Mouse (Mus musculus) MEL (cell line): ENCODE measurements around the gene Lemd1. TPM values are rescaled to one million over a fixed set of nuclear protein-coding genes. Genes with fewer than 3 reads are reported as not detected.

Experiments used
- DNase-seq: peaks from one replicate; pipeline ENCODE4 v3.0.0; 2011; ENCODE audit warnings: low read depth, low spot score
- H3K27ac ChIP-seq: 2 replicates; pipeline ENCODE4 v1.5.1; 2012; ENCODE audit warnings: low read depth, mild to moderate bottlenecking, control low read depth, low read length, moderate library complexity; ENCODE audit not compliant: control insufficient read depth
- H3K27me3 ChIP-seq, 2 experiments: fragments of 150-350 bp in 1 of 2; sonication (generic) in 1 of 2; 2 replicates each; pipeline ENCODE4 v1.6.1; 2012; ENCODE audit warnings: low read length in 2 of 2, mild to moderate bottlenecking in 2 of 2, improper control_type of control experiment in 1 of 2, moderate library complexity in 1 of 2; ENCODE audit not compliant: insufficient read depth in 2 of 2, control insufficient read depth in 1 of 2
- H3K36me3 ChIP-seq, 2 experiments: 2 replicates each; pipeline ENCODE4 v1.6.1; 2012 to 2014; ENCODE audit warnings: low read length in 2 of 2, improper control_type of control experiment in 1 of 2, inconsistent platforms in 1 of 2, mild to moderate bottlenecking in 1 of 2; ENCODE audit not compliant: insufficient read depth in 2 of 2, control insufficient read depth in 1 of 2
- H3K4me1 ChIP-seq, 2 experiments: fragments of 150-350 bp in 1 of 2; sonication (generic) in 1 of 2; 2 replicates each; pipeline ENCODE4 v1.6.1; 2012; ENCODE audit warnings: low read length in 2 of 2, improper control_type of control experiment in 1 of 2, mild to moderate bottlenecking in 1 of 2; ENCODE audit not compliant: insufficient read depth in 2 of 2, control insufficient read depth in 1 of 2
- H3K4me3 ChIP-seq, 2 experiments: fragments of 150-350 bp in 1 of 2; sonication (generic) in 1 of 2; 2 replicates each; pipeline ENCODE4 v1.5.1; 2012; ENCODE audit warnings: low read depth in 2 of 2, low read length in 2 of 2, mild to moderate bottlenecking in 2 of 2, moderate library complexity in 2 of 2, control low read depth in 1 of 2, improper control_type of control experiment in 1 of 2; ENCODE audit not compliant: control insufficient read depth in 1 of 2, insufficient read depth in 1 of 2
- H3K79me2 ChIP-seq: 2 replicates; pipeline ENCODE4 v1.6.1; 2012; ENCODE audit warnings: mild to moderate bottlenecking, low read length, moderate library complexity; ENCODE audit not compliant: control insufficient read depth, poor library complexity, insufficient read depth
- H3K9ac ChIP-seq: 2 replicates; pipeline ENCODE4 v1.6.1; 2012; ENCODE audit warnings: low read depth, mild to moderate bottlenecking, control low read depth, low read length, moderate library complexity; ENCODE audit not compliant: control insufficient read depth, poor library complexity, severe bottlenecking
- H3K9me3 ChIP-seq: fragments of 150-350 bp; sonication (generic); replicated peaks from 2 replicates; pipeline ENCODE4 v1.6.1; 2012; ENCODE audit warnings: mild to moderate bottlenecking, low read length, improper control_type of control experiment, moderate library complexity; ENCODE audit not compliant: insufficient read depth
- BHLHE40 ChIP-seq: IDR thresholded peaks from 2 replicates; pipeline ENCODE4 v1.6.1; 2012; ENCODE audit warnings: low read depth, mild to moderate bottlenecking, inconsistent platforms, low read length, improper control_type of control experiment, borderline replicate concordance
- CHD1 ChIP-seq: IDR thresholded peaks from 2 replicates; pipeline ENCODE4 v1.6.1; 2012; ENCODE audit warnings: low read depth, mild to moderate bottlenecking, inconsistent platforms, low read length, improper control_type of control experiment
- CHD2 ChIP-seq: IDR thresholded peaks from 2 replicates; pipeline ENCODE4 v1.6.1; 2011; ENCODE audit warnings: low read length, improper control_type of control experiment
- CTCF ChIP-seq, 3 experiments: IDR thresholded peaks in 2 of 3; conservative IDR thresholded peaks in 1 of 3; 2 replicates each; pipeline ENCODE4 v1.5.1; 2011 to 2012; ENCODE audit warnings: low read length in 3 of 3, low read depth in 2 of 3, mild to moderate bottlenecking in 2 of 3, improper control_type of control experiment in 1 of 3, inconsistent platforms in 1 of 3, mixed read lengths in 1 of 3, moderate library complexity in 1 of 3; ENCODE audit not compliant: control insufficient read depth in 1 of 3, insufficient read depth in 1 of 3, poor library complexity in 1 of 3, severe bottlenecking in 1 of 3
- E2F4 ChIP-seq: IDR thresholded peaks from 2 replicates; pipeline ENCODE4 v1.6.1; 2011; ENCODE audit warnings: low read depth, low read length, improper control_type of control experiment, borderline replicate concordance
- ELF1 ChIP-seq: IDR thresholded peaks from 2 replicates; pipeline ENCODE4 v1.6.1; 2014; ENCODE audit warnings: low read depth, mild to moderate bottlenecking, inconsistent platforms, low read length, improper control_type of control experiment, moderate library complexity
- EP300 ChIP-seq, 2 experiments: IDR thresholded peaks; 2 replicates each; pipeline ENCODE4 v1.6.1; 2011; ENCODE audit warnings: improper control_type of control experiment in 2 of 2, low read length in 2 of 2, low read depth in 1 of 2, mild to moderate bottlenecking in 1 of 2
- ETS1 ChIP-seq: IDR thresholded peaks from 2 replicates; pipeline ENCODE4 v1.6.1; 2012; ENCODE audit warnings: low read depth, mild to moderate bottlenecking, inconsistent platforms, low read length, improper control_type of control experiment, moderate library complexity
- GABPA ChIP-seq: IDR thresholded peaks from 2 replicates; pipeline ENCODE4 v1.6.1; 2012; ENCODE audit warnings: low read depth, mild to moderate bottlenecking, inconsistent platforms, low read length, improper control_type of control experiment, moderate library complexity
- GATA1 ChIP-seq: IDR thresholded peaks from 2 replicates; pipeline ENCODE4 v1.6.1; 2011; ENCODE audit warnings: low read depth, low read length, improper control_type of control experiment
- HCFC1 ChIP-seq: IDR thresholded peaks from 2 replicates; pipeline ENCODE4 v1.6.1; 2012; ENCODE audit warnings: low read depth, mild to moderate bottlenecking, inconsistent platforms, low read length, improper control_type of control experiment, moderate library complexity
- MAFK ChIP-seq: IDR thresholded peaks from 2 replicates; pipeline ENCODE4 v1.6.1; 2011; ENCODE audit warnings: low read depth, mild to moderate bottlenecking, low read length, improper control_type of control experiment, borderline replicate concordance
- MAX ChIP-seq: IDR thresholded peaks from 2 replicates; pipeline ENCODE4 v1.6.1; 2011; ENCODE audit warnings: low read length, improper control_type of control experiment
- MAZ ChIP-seq: IDR thresholded peaks from 2 replicates; pipeline ENCODE4 v1.6.1; 2012; ENCODE audit warnings: low read depth, mild to moderate bottlenecking, inconsistent platforms, low read length, improper control_type of control experiment
- MEF2A ChIP-seq: IDR thresholded peaks from 2 replicates; pipeline ENCODE4 v1.6.1; 2014; ENCODE audit warnings: low read depth, mild to moderate bottlenecking, inconsistent platforms, low read length, improper control_type of control experiment; ENCODE audit not compliant: poor library complexity, insufficient replicate concordance, severe bottlenecking; ENCODE audit errors: extremely low read depth
- MXI1 ChIP-seq: IDR thresholded peaks from 2 replicates; pipeline ENCODE4 v1.6.1; 2011; ENCODE audit warnings: mild to moderate bottlenecking, low read depth, low read length, improper control_type of control experiment
- MYB ChIP-seq: IDR thresholded peaks from 2 replicates; pipeline ENCODE4 v1.6.1; 2011; ENCODE audit warnings: mild to moderate bottlenecking, low read depth, low read length, improper control_type of control experiment
- MYC ChIP-seq: IDR thresholded peaks from 2 replicates; pipeline ENCODE4 v1.6.1; 2011; ENCODE audit warnings: low read depth, mild to moderate bottlenecking, low read length, improper control_type of control experiment, moderate library complexity
- NELFE ChIP-seq: IDR thresholded peaks from 2 replicates; pipeline ENCODE4 v1.6.1; 2011; ENCODE audit warnings: low read depth, low read length, improper control_type of control experiment
- NRF1 ChIP-seq: IDR thresholded peaks from 2 replicates; pipeline ENCODE4 v1.6.1; 2014; ENCODE audit warnings: low read depth, mild to moderate bottlenecking, inconsistent platforms, low read length, improper control_type of control experiment, moderate library complexity; ENCODE audit not compliant: poor library complexity, insufficient read depth, severe bottlenecking
- POLR2A ChIP-seq, 2 experiments: IDR thresholded peaks; 2 replicates each; pipeline ENCODE4 v1.6.1; 2011 to 2012; ENCODE audit warnings: low read length in 2 of 2, mild to moderate bottlenecking in 2 of 2, control low read depth in 1 of 2, improper control_type of control experiment in 1 of 2, low read depth in 1 of 2, moderate library complexity in 1 of 2; ENCODE audit not compliant: control insufficient read depth in 1 of 2, insufficient read depth in 1 of 2, poor library complexity in 1 of 2
- POLR2AphosphoS2 ChIP-seq: IDR thresholded peaks from 2 replicates; pipeline ENCODE4 v1.6.1; 2011; ENCODE audit warnings: low read length, improper control_type of control experiment
- POLR2AphosphoS5 ChIP-seq: IDR thresholded peaks from 2 replicates; pipeline ENCODE4 v1.6.1; 2012; ENCODE audit warnings: low read depth, borderline replicate concordance, mild to moderate bottlenecking, inconsistent platforms, low read length, moderate library complexity, mixed read lengths
- RAD21 ChIP-seq: IDR thresholded peaks from 2 replicates; pipeline ENCODE4 v1.6.1; 2011; ENCODE audit warnings: mild to moderate bottlenecking, low read depth, low read length, improper control_type of control experiment
- RCOR1 ChIP-seq: IDR thresholded peaks from 2 replicates; pipeline ENCODE4 v1.6.1; 2012; ENCODE audit warnings: low read depth, mild to moderate bottlenecking, inconsistent platforms, low read length, improper control_type of control experiment
- SIN3A ChIP-seq: IDR thresholded peaks from 2 replicates; pipeline ENCODE4 v1.6.1; 2012; ENCODE audit warnings: low read length, improper control_type of control experiment, inconsistent platforms
- SMC3 ChIP-seq: IDR thresholded peaks from 2 replicates; pipeline ENCODE4 v1.6.1; 2011; ENCODE audit warnings: low read depth, low read length, improper control_type of control experiment
- TAL1 ChIP-seq: IDR thresholded peaks from 2 replicates; pipeline ENCODE4 v1.6.1; 2012; ENCODE audit warnings: mild to moderate bottlenecking, inconsistent platforms, low read length, moderate library complexity, mixed read lengths
- TBP ChIP-seq: IDR thresholded peaks from 2 replicates; pipeline ENCODE4 v1.8.0; 2011; ENCODE audit warnings: low read depth, low read length, improper control_type of control experiment
- TCF12 ChIP-seq: IDR thresholded peaks from 2 replicates; pipeline ENCODE4 v1.6.1; 2014; ENCODE audit warnings: low read depth, mild to moderate bottlenecking, inconsistent platforms, low read length, improper control_type of control experiment, moderate library complexity
- UBTF ChIP-seq: IDR thresholded peaks from 2 replicates; pipeline ENCODE4 v1.6.1; 2012; ENCODE audit warnings: low read depth, mild to moderate bottlenecking, inconsistent platforms, low read length, improper control_type of control experiment, moderate library complexity, borderline replicate concordance; ENCODE audit not compliant: insufficient read depth
- USF1 ChIP-seq: IDR thresholded peaks from 2 replicates; pipeline ENCODE4 v1.6.1; 2014; ENCODE audit warnings: low read depth, mild to moderate bottlenecking, inconsistent platforms, low read length, improper control_type of control experiment, moderate library complexity
- USF2 ChIP-seq, 2 experiments: IDR thresholded peaks; 2 replicates each; pipeline ENCODE4 v1.6.1; 2011 to 2012; ENCODE audit warnings: improper control_type of control experiment in 2 of 2, low read length in 2 of 2, borderline replicate concordance in 1 of 2, inconsistent platforms in 1 of 2, low read depth in 1 of 2, mild to moderate bottlenecking in 1 of 2; ENCODE audit not compliant: insufficient read depth in 1 of 2
- ZC3H11A ChIP-seq: IDR thresholded peaks from 2 replicates; pipeline ENCODE4 v1.6.1; 2012; ENCODE audit warnings: low read depth, mild to moderate bottlenecking, inconsistent platforms, low read length, improper control_type of control experiment
- ZKSCAN1 ChIP-seq: IDR thresholded peaks from 2 replicates; pipeline ENCODE4 v1.6.1; 2012; ENCODE audit warnings: low read depth, mild to moderate bottlenecking, inconsistent platforms, low read length, improper control_type of control experiment, moderate library complexity
- ZMIZ1 ChIP-seq: IDR thresholded peaks from 2 replicates; pipeline ENCODE4 v1.6.1; 2012; ENCODE audit warnings: low read depth, mild to moderate bottlenecking, inconsistent platforms, low read length, improper control_type of control experiment, moderate library complexity
- ZNF384 ChIP-seq: IDR thresholded peaks from 2 replicates; pipeline ENCODE4 v1.6.1; 2012; ENCODE audit warnings: low read depth, mild to moderate bottlenecking, inconsistent platforms, low read length, improper control_type of control experiment
- polyA plus RNA-seq, 2 experiments: library from polyadenylated mRNA; stranded (reverse) in 1 of 2; unstranded in 1 of 2; fragments of >175 nt in 1 of 2; fragments of >200 nt in 1 of 2; gene quantifications; 2 replicates each; pipeline versions ENCODE4 v1.2.1 to v1.2.4; 2012; ENCODE audit warnings: low replicate concordance in 2 of 2, low read depth in 1 of 2; ENCODE audit not compliant: insufficient read length in 2 of 2, insufficient read depth in 1 of 2, missing spikeins in 1 of 2
- total RNA-seq: library from RNA; depleted of rRNA; stranded (reverse); fragments of 300-350 nt; gene quantifications from 2 replicates; pipeline ENCODE4 v1.2.3, GENCODE M21; 2012

Lemd1 gene
- total and polyA plus RNA-seq, 3 experiments = not detected

DNA sequence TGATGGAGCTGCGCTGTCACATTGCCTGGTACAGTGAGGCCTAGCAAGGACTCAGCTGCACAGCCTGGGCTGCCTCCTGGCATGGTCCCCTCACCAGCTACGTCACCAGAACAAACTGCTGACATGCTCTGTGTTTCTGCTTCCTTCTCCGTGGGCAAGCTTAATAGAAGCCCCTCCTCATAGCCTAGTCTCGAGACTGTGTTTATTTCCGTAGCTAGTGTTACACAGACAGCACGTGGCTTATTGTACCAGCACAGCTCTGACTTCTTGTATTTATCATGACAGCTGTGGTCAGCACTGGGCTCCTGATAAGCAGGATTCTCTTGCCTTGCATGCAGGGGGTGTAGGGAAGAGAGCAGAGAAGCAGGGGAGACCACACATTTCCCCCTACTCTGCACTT, 54.9 kb downstream of the Lemd1 start:
- Histone ChIP-seq H3K79me2 (no peaks in the 10 kb centered on the region), H3K9ac (peak overlapping the region; percentile 5), H3K4me1 (peaks cover 8 to 16% of the 10 kb centered on the region in 2 experiments; a peak in 3 of 4 replicates), H3K27ac (peak overlapping the region; percentile 15; the same call in 1 of the 2 replicates), H3K36me3 (peaks cover 0 to 12% of the 10 kb centered on the region in 2 experiments; a peak in 2 of 4 replicates), H3K27me3 (no peaks in the 10 kb centered on the region), H3K9me3 (no peaks in the 10 kb centered on the region), H3K4me3 (no peak overlapping the region)
- DNase-seq = peak; percentile 84
- TF ChIP-seq POLR2AphosphoS2 = no peak
- TF ChIP-seq EP300 (IDR thresholded peaks at IDR 0.05; ENCODE audit: low read depth in 1 of 2, low read length in 2 of 2) = peak; percentile 78 to 88
- peak; percentile 99 for TF ChIP-seq MAX
- TF ChIP-seq ZMIZ1 = no peak
- peak; percentile 94 for TF ChIP-seq GATA1
- no peak for TF ChIP-seq E2F4
- TF ChIP-seq HCFC1 = 0 out of 2 replicates have a peak, but pooled peaks have one; percentile 35
- TF ChIP-seq NRF1 = no peak
- peak; percentile 98 for TF ChIP-seq MYC
- TF ChIP-seq USF1 = peak; percentile 83
- TF ChIP-seq MAZ = 0 out of 2 replicates have a peak, but pooled peaks have one; percentile 56
- no peak for TF ChIP-seq GABPA
- no peak for TF ChIP-seq CHD2
- no peak for TF ChIP-seq CTCF (IDR thresholded peaks at IDR 0.05 in 2 of 3, conservative IDR thresholded peaks at IDR 0.05 in 1 of 3; ENCODE audit: control insufficient read depth in 1 of 3, insufficient read depth in 1 of 3, low read depth in 2 of 3, low read length in 3 of 3, poor library complexity in 1 of 3, severe bottlenecking in 1 of 3)
- no peak for TF ChIP-seq POLR2A (IDR thresholded peaks at IDR 0.05; ENCODE audit: control insufficient read depth in 1 of 2, insufficient read depth in 1 of 2, low read depth in 1 of 2, low read length in 2 of 2, poor library complexity in 1 of 2)
- TF ChIP-seq TAL1 = peak; percentile 59
- 0 out of 2 replicates have a peak, but pooled peaks have one; percentile 24 for TF ChIP-seq ELF1
- TF ChIP-seq MYB = no peak
- peak; percentile 87 for TF ChIP-seq RCOR1
- no peak for TF ChIP-seq CHD1
- peak; percentile 95 for TF ChIP-seq ETS1
- TF ChIP-seq SMC3 = no peak
- no peak for TF ChIP-seq RAD21
- peak; percentile 99 for TF ChIP-seq MXI1
- TF ChIP-seq SIN3A = peak; percentile 99
- peak; percentile 98 for TF ChIP-seq BHLHE40
- peak; percentile 85 for TF ChIP-seq TCF12
- TF ChIP-seq ZC3H11A = no peak
- TF ChIP-seq ZNF384 = peak; percentile 24
- TF ChIP-seq ZKSCAN1 = no peak; the same call in 1 of the 2 replicates
- no peak for TF ChIP-seq MEF2A
- no peak for TF ChIP-seq POLR2AphosphoS5
- TF ChIP-seq TBP = no peak
- 0 out of 2 replicates have a peak, but pooled peaks have one; percentile 21 for TF ChIP-seq NELFE
- 0 out of 4 replicates have a peak, but pooled peaks of 1 of the 2 experiments have one; percentile 21 for TF ChIP-seq USF2 (IDR thresholded peaks at IDR 0.05; ENCODE audit: borderline replicate concordance in 1 of 2, insufficient read depth in 1 of 2, low read depth in 1 of 2, low read length in 2 of 2)
- TF ChIP-seq UBTF = no peak
- peak; percentile 69 for TF ChIP-seq MAFK
